Mouse (Mus musculus) bone marrow, adult 2 months (tissue): ENCODE results near the gene Cacna2d2.

Source experiments
- CTCF ChIP-seq: fragments of 200-500 bp; IDR thresholded peaks from 2 replicates; pipeline ENCODE4 v1.5.1; 2011; ENCODE audit warnings: low read length, control low read depth; ENCODE audit not compliant: control insufficient read depth, insufficient read depth
- POLR2A ChIP-seq: fragments of 200-500 bp; IDR thresholded peaks from 2 replicates; pipeline ENCODE4 v1.6.1; 2011; ENCODE audit warnings: low read depth, mild to moderate bottlenecking, control low read depth, low read length, borderline replicate concordance; ENCODE audit not compliant: control insufficient read depth

GRCm38 (mm10) chr9:107462907-107463306 lies 63.5 kb downstream of the Cacna2d2 start:
- TF ChIP-seq POLR2A = no peak
- TF ChIP-seq CTCF = no peak
